Mouse (Mus musculus) midbrain, embryonic 11.5 days (tissue): ENCODE results near the gene Tcam1. TPM values are rescaled to one million over a fixed set of nuclear protein-coding genes. Genes with fewer than 3 reads are reported as not detected.

ENCODE experiments used
- ATAC-seq: fragments of 200-750 bp; cut with Nextera tagmentation; 2 replicates; pipeline ENCODE4 v1.8.0; 2017; ENCODE audit warnings: moderate TSS enrichment, moderate library complexity; ENCODE audit not compliant: low FRiP score
- DNase-seq: peaks from one replicate; pipeline ENCODE4 v3.0.0; 2015; ENCODE audit warnings: low spot score; ENCODE audit errors: missing footprints
- H3K27ac ChIP-seq: fragments of 300-500 bp; sonication (generic); 2 replicates; pipeline ENCODE4 v1.5.1; 2014; ENCODE audit warnings: low read depth, low read length
- H3K27me3 ChIP-seq: fragments of 300-500 bp; sonication (generic); 2 replicates; pipeline ENCODE4 v1.6.1; 2014; ENCODE audit warnings: mild to moderate bottlenecking, low read length, moderate library complexity, mixed read lengths; ENCODE audit not compliant: control insufficient read depth, insufficient read depth
- H3K36me3 ChIP-seq: fragments of 300-500 bp; sonication (generic); 2 replicates; pipeline ENCODE4 v1.6.1; 2014; ENCODE audit warnings: mild to moderate bottlenecking, low read length, moderate library complexity, mixed read lengths; ENCODE audit not compliant: control insufficient read depth, insufficient read depth
- H3K4me1 ChIP-seq: fragments of 300-500 bp; sonication (generic); 2 replicates; pipeline ENCODE4 v1.6.1; 2014; ENCODE audit warnings: low read length; ENCODE audit not compliant: control insufficient read depth, insufficient read depth
- H3K4me2 ChIP-seq: fragments of 300-500 bp; sonication (generic); 2 replicates; pipeline ENCODE4 v1.6.1; 2014; ENCODE audit warnings: mild to moderate bottlenecking, moderate library complexity
- H3K4me3 ChIP-seq: fragments of 300-500 bp; sonication (generic); 2 replicates; pipeline ENCODE4 v1.5.1; 2014; ENCODE audit warnings: low read depth, low read length
- H3K9ac ChIP-seq: fragments of 300-500 bp; sonication (generic); 2 replicates; pipeline ENCODE4 v1.6.1; 2014; ENCODE audit warnings: low read length
- H3K9me3 ChIP-seq: fragments of 300-500 bp; sonication (generic); 2 replicates; pipeline ENCODE4 v1.6.1; 2016; ENCODE audit warnings: low read length; ENCODE audit not compliant: control insufficient read depth
- WGBS: fragments of 180-500 bp; shearing (Covaris S2); extraction: QIAGEN DNeasy Blood & Tissue Kit; methylation state at CpG from one replicate; pipeline ENCODE4 v1.1.7; 2014; 5-methylcytosine and 5-hydroxymethylcytosine counted together
- polyA plus RNA-seq: library from polyadenylated mRNA; unstranded; fragments of >200 nt; fragmentation: Nextera tagmentation; extraction: Ambion mirVana; gene quantifications from 2 replicates; pipeline ENCODE4 v1.2.1, GENCODE M21; 2014

Tcam1 gene
- polyA plus RNA-seq, 1 experiment from 2014 or later, result 0.04 TPM

GRCm38 (mm10) chr11:106306758-106307157 lies 30.3 kb downstream of the Tcam1 start:
- Histone ChIP-seq H3K4me2 (no peak overlapping the region), H3K27me3 (no peaks in the 10 kb centered on the region), H3K4me1 (no peaks in the 10 kb centered on the region), H3K4me3 (no peak overlapping the region), H3K27ac (no peak overlapping the region), H3K9ac (no peak overlapping the region), H3K36me3 (no peaks in the 10 kb centered on the region), H3K9me3 (no peaks in the 10 kb centered on the region)
- ATAC-seq (no peak), DNase-seq (no peak)
- WGBS, result 86% methylated on average over 9 of the region's 9 CpGs

GRCm38 (mm10) chr11:106307432-106307831 lies 31.0 kb downstream of the Tcam1 start:
- H3K9me3 ChIP-seq, result no peaks in the 10 kb centered on the region
- no peak overlapping the region for H3K4me2 ChIP-seq
- no peak overlapping the region for H3K9ac ChIP-seq
- no peak overlapping the region for H3K4me3 ChIP-seq
- ATAC-seq (no peak), DNase-seq (no peak)
- no peaks in the 10 kb centered on the region for H3K36me3 ChIP-seq
- no peak overlapping the region for H3K27ac ChIP-seq
- 84% methylated on average over 5 of the region's 5 CpGs for WGBS
- no peaks in the 10 kb centered on the region for H3K27me3 ChIP-seq
- H3K4me1 ChIP-seq, result no peaks in the 10 kb centered on the region

- no peak overlapping the region for H3K4me2 ChIP-seq
- no peaks in the 10 kb centered on the region for H3K4me1 ChIP-seq
- H3K27me3 ChIP-seq, result no peaks in the 10 kb centered on the region
- H3K9me3 ChIP-seq, result no peaks in the 10 kb centered on the region
- H3K36me3 ChIP-seq, result no peaks in the 10 kb centered on the region
- 84% methylated on average over 11 of the region's 11 CpGs for WGBS
- DNase-seq (peak; percentile 82), ATAC-seq (no peak)
- no peak overlapping the region for H3K4me3 ChIP-seq
- H3K27ac ChIP-seq, result no peak overlapping the region
- no peak overlapping the region for H3K9ac ChIP-seq
Observed at GRCm38 (mm10) chr11:106308162-106308561, 31.7 kb downstream of the Tcam1 start.

- WGBS, result 68% methylated on average over 5 of the region's 5 CpGs
- Histone ChIP-seq H3K27me3 (no peaks in the 10 kb centered on the region), H3K4me1 (no peaks in the 10 kb centered on the region), H3K4me3 (no peak overlapping the region), H3K4me2 (no peak overlapping the region), H3K9me3 (no peaks in the 10 kb centered on the region), H3K27ac (no peak overlapping the region), H3K9ac (no peak overlapping the region), H3K36me3 (no peaks in the 10 kb centered on the region)
- DNase-seq (no peak), ATAC-seq (no peak)
Observed at GRCm38 (mm10) chr11:106310123-106310522, 33.7 kb downstream of the Tcam1 start.

- H3K4me2 ChIP-seq, result no peak overlapping the region
- H3K36me3 ChIP-seq, result no peaks in the 10 kb centered on the region
- DNase-seq (peak; percentile 81), ATAC-seq (no peak)
- 79% methylated on average over 5 of the region's 5 CpGs for WGBS
- H3K27me3 ChIP-seq, result no peaks in the 10 kb centered on the region
- H3K9me3 ChIP-seq, result no peaks in the 10 kb centered on the region
- H3K4me1 ChIP-seq, result no peaks in the 10 kb centered on the region
- H3K9ac ChIP-seq, result no peak overlapping the region
- no peak overlapping the region for H3K4me3 ChIP-seq
- no peak overlapping the region for H3K27ac ChIP-seq
Observed at GRCm38 (mm10) chr11:106313533-106313932, 37.1 kb downstream of the Tcam1 start.

- Histone ChIP-seq H3K4me1 (no peaks in the 10 kb centered on the region), H3K9me3 (no peaks in the 10 kb centered on the region), H3K9ac (no peak within 1 kb of the TSS), H3K27ac (no peak within 1 kb of the TSS), H3K4me2 (no peak within 1 kb of the TSS), H3K4me3 (no peak within 1 kb of the TSS), H3K36me3 (no peaks in the 10 kb centered on the region), H3K27me3 (no peaks in the 10 kb centered on the region)
- ATAC-seq (no peak), DNase-seq (no peak)
- WGBS, result 73% methylated on average over 9 of the region's 9 CpGs
Observed at GRCm38 (mm10) chr11:106314333-106314812, 37.9 kb downstream of the Tcam1 start, which contains the start of gene Cd79b. Cd79b (minus strand) TSS chr11:106314762.

GRCm38 (mm10) chr11:106316416-106316815 lies 39.9 kb downstream of the Tcam1 start:
- no peak overlapping the region for H3K4me2 ChIP-seq
- 64% methylated on average over 1 of the region's 1 CpGs for WGBS
- H3K4me3 ChIP-seq, result no peak overlapping the region
- H3K27me3 ChIP-seq, result no peaks in the 10 kb centered on the region
- no peak for DNase-seq
- H3K9me3 ChIP-seq, result no peaks in the 10 kb centered on the region
- H3K36me3 ChIP-seq, result no peaks in the 10 kb centered on the region
- no peaks in the 10 kb centered on the region for H3K4me1 ChIP-seq
- no peak for ATAC-seq
- no peak overlapping the region for H3K27ac ChIP-seq
- H3K9ac ChIP-seq, result no peak overlapping the region

GRCm38 (mm10) chr11:106317801-106318200 lies 41.3 kb downstream of the Tcam1 start:
- H3K4me2 ChIP-seq, result no peak overlapping the region
- no peak overlapping the region for H3K4me3 ChIP-seq
- no peaks in the 10 kb centered on the region for H3K4me1 ChIP-seq
- no peak for DNase-seq
- ATAC-seq, result no peak
- H3K27me3 ChIP-seq, result no peaks in the 10 kb centered on the region
- H3K9ac ChIP-seq, result no peak overlapping the region
- no peak overlapping the region for H3K27ac ChIP-seq
- WGBS, result 83% methylated on average over 7 of the region's 7 CpGs
- no peaks in the 10 kb centered on the region for H3K36me3 ChIP-seq
- no peaks in the 10 kb centered on the region for H3K9me3 ChIP-seq

- no peak overlapping the region for H3K27ac ChIP-seq
- no peak overlapping the region for H3K9ac ChIP-seq
- no peaks in the 10 kb centered on the region for H3K4me1 ChIP-seq
- no peaks in the 10 kb centered on the region for H3K36me3 ChIP-seq
- no peak overlapping the region for H3K4me3 ChIP-seq
- ATAC-seq (no peak), DNase-seq (no peak)
- no peaks in the 10 kb centered on the region for H3K27me3 ChIP-seq
- no peaks in the 10 kb centered on the region for H3K9me3 ChIP-seq
- 81% methylated on average over 21 of the region's 21 CpGs for WGBS
- no peak overlapping the region for H3K4me2 ChIP-seq
Observed at GRCm38 (mm10) chr11:106318406-106319366, 42.2 kb downstream of the Tcam1 start.
